Mouse (Mus musculus): ENCODE data around the gene Gm5622.

The Gm5622 gene

DNA sequence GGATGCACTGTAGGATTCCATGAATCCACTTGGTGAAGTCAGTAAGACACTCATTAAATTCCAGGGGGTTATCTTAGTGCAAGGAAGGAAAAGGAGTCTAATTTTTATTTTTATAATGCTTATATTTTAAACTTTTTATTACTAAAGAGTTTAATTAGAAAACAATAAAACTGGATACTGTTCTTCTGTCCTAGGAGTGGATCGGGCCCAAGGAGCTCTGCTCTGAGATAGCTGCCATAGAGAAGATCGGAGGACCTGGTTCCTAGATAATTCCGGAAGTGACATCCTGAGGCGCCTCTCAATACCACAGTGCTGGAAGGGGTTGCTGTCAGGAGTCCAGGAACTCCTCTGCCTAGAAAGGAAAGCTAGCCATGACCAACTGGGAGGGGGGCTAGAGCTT lies at the start of gene Gm5622:
Gene Gm5622 (plus strand): TSS at position 301 of the 400 bp plus-strand sequence.
- 94% methylated on average over 4 of the region's 4 CpGs for WGBS

DNA sequence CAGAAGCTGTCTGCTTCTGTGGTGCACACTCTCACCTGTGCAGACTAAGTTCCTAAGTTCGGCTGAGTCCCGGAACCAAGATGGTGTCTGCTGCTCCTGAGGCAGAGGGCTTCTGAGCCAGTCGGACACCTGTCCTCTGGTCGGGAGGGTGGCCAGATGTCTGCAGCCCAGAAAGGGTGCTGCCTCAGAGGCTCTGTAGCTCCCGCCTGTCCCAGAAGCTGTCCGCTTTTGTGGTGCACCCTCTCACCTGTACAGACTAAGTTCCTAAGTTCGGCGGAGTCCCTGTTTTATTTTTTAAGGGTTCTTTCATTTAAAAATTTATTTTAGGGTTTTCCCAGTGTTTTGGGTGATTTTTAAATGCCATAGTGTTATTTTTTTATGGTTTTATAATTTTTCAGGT lies 45.2 kb upstream of the Gm5622 start:
- 93% methylated on average over 8 of the region's 8 CpGs for WGBS

GRCm38 (mm10) chr14:51573963-51574362 lies 21.4 kb downstream of the Gm5622 start, which contains the start of gene Gm17175:
TSS of gene Gm17175 (minus strand) at chr14:51574063.
- 86% methylated on average over 2 of the region's 2 CpGs for WGBS

- WGBS = 92% methylated on average over 4 of the region's 4 CpGs
Measured at GRCm38 (mm10) chr14:51592039-51592438, 39.4 kb downstream of the Gm5622 start, which contains the start of gene Gm17174. TSS of gene Gm17174 (minus strand) at chr14:51592139.

- WGBS = 79% methylated on average over 1 of the region's 1 CpGs
Measured at GRCm38 (mm10) chr14:51611210-51611609, 58.6 kb downstream of the Gm5622 start, which contains the start of gene Gm17078. TSS of gene Gm17078 (minus strand) at chr14:51611310.

GRCm38 (mm10) chr14:51632426-51632825 lies 79.8 kb downstream of the Gm5622 start:
- WGBS = 97% methylated on average over 1 of the region's 1 CpGs

- WGBS = 78% methylated on average over 1 of the region's 1 CpGs
Measured at GRCm38 (mm10) chr14:51635566-51635965, 83.0 kb downstream of the Gm5622 start, which contains the start of gene Gm4181. TSS of gene Gm4181 (minus strand) at chr14:51635666.

DNA sequence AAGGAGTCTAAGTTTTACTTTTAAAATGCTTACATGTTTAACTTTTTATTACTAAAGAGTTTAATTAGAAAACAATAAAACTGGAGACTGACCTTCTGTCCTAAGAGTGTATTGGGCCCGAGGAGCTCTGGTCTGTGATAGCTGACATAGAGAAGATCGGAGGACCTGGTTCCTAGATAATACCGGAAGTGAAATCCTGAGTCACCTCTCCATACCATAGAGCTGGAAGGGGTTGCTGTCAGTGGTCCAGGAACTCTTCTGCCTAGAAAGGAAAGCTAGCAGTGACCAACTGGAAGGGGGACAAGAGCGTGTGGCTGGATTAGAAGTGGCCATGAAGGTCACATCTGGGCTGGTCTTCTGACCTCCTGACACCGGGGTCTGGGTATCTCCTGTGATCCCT lies 124.7 kb downstream of the Gm5622 start:
- 92% methylated on average over 5 of the region's 5 CpGs for WGBS

DNA sequence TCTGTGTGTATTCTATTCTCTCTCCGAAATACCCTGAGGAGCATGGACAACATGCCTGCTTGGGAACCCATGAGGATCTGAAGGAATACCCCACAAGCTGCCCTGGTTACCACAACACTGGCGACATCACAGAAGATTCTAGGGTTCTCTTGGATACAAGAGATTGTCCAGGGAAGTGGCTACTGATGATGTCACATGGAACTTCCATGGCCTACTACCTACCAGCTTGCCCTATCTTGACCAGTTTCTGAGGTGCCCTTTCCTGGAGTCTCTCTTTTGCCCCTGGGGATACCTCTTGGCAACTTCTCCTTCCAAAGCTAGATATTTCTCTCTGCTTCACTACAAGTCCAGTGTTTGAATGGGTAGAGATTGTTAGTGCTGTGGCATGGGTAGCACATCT lies 142.8 kb downstream of the Gm5622 start, which contains the start of gene Gm17079:
Gene Gm17079 (minus strand): TSS at position 101 of the 400 bp plus-strand sequence.
- 95% methylated on average over 1 of the region's 2 CpGs for WGBS

All from cerebral cortex, adult 2 months (tissue).